Mouse (Mus musculus) erythroblast, embryonic 14.5 days (primary cell): ENCODE measurements around the gene Rgs19. TPM values are rescaled to one million over a fixed set of nuclear protein-coding genes. Genes with fewer than 3 reads are reported as not detected.

Experiments used
- H3K27me3 ChIP-seq: 2 replicates; pipeline ENCODE4 v1.6.1; 2012; ENCODE audit warnings: inconsistent platforms; ENCODE audit not compliant: control insufficient read depth
- H3K36me3 ChIP-seq: 2 replicates; pipeline ENCODE4 v1.6.1; 2012; ENCODE audit warnings: mild to moderate bottlenecking, inconsistent platforms; ENCODE audit not compliant: control insufficient read depth
- H3K4me1 ChIP-seq: 2 replicates; pipeline ENCODE4 v1.6.1; 2012; ENCODE audit warnings: inconsistent platforms; ENCODE audit not compliant: control insufficient read depth
- H3K4me3 ChIP-seq: replicated peaks from 2 replicates; pipeline ENCODE3; 2012; ENCODE audit warnings: moderate library complexity, mild to moderate bottlenecking, inconsistent platforms
- H3K9me3 ChIP-seq: 2 replicates; pipeline ENCODE4 v1.6.1; 2012; ENCODE audit warnings: low read length, inconsistent platforms, mixed read lengths; ENCODE audit not compliant: control insufficient read depth
- GATA1 ChIP-seq: IDR thresholded peaks from 2 replicates; pipeline ENCODE4 v1.6.1; 2012; ENCODE audit warnings: low read length, inconsistent platforms, mixed read lengths
- TAL1 ChIP-seq: IDR thresholded peaks from 3 replicates; pipeline ENCODE4 v1.6.1; 2012; ENCODE audit warnings: low read length, inconsistent platforms, mixed read lengths
- polyA plus RNA-seq: library from polyadenylated mRNA; stranded (reverse); fragments of >175 nt; gene quantifications from 2 replicates; pipeline ENCODE4 v1.2.3, GENCODE M21; 2012

Rgs19 gene
- polyA plus RNA-seq, 1 experiment: 0.16 TPM

DNA sequence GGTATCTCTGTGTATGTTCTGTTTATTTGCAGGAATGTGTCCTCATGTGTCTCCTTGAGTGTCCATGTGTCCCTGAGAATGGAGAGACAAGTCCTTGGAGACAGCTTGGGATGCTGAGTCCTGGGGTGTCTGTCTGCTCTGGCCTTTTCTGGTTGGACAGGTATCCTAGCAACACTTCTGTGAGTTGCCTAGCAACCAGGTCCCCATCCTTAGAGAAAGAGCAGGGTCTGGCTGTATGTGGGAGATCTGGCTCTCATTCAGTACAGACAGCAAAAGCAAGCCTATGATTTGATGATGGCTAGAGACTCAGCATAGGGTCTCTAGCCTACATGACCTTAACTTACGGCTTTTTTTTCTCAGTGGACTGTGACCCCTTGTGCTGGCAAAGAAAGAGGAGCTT, 20.0 kb upstream of the Rgs19 start:
- TF ChIP-seq GATA1 (no peak), TAL1 (no peak)
- Histone ChIP-seq H3K9me3 (no peaks in the 10 kb centered on the region), H3K27me3 (no peaks in the 10 kb centered on the region), H3K36me3 (no peaks in the 10 kb centered on the region), H3K4me3 (no peak overlapping the region), H3K4me1 (no peaks in the 10 kb centered on the region; the same call in 1 of the 2 replicates)

DNA sequence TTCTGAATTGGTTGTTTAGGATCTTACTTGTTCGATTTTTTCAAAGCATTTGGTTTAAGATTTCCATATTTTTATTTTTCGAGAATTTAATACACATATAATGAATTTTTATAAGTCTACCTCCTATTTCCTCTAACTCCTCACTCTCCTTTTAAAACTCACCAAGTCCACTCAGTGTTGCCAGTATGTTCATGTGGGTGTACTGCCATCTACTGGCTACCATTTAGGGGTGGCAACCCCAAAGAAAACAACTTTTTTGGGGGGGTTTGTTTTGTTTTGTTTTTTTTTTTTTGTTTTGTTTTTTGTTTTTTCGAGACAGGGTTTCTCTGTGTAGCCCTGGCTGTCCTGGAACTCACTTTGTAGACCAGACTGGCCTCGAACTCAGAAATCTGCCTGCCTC, 12.9 kb upstream of the Rgs19 start:
- H3K4me1 ChIP-seq: no peaks in the 10 kb centered on the region
- H3K36me3 ChIP-seq: no peaks in the 10 kb centered on the region
- no peaks in the 10 kb centered on the region for H3K27me3 ChIP-seq
- no peaks in the 10 kb centered on the region for H3K9me3 ChIP-seq
- no peak for TF ChIP-seq GATA1
- TF ChIP-seq TAL1: no peak
- H3K4me3 ChIP-seq: no peak overlapping the region

DNA sequence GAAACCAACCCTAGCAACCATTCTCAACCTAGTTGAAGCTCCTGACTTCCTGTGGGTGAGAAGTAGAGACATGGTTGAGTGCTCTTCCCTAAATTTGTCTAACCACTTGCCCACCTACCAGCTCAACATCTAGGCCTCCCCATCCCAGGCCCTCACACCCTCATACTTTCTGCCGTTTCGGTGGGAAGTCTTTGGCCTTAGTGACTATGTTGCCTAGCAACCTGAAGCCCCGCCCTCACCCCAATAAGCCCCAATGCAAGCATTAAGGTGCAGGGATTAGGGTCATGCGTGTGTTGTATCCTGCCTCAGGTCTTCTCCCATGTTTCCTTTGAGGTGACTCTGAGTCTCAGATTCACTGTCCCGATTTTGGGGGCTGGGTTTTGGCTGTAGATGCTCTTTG, 4.5 kb upstream of the Rgs19 start, which contains the start of gene Lkaaear1:
TSS of gene Lkaaear1 (minus strand) at position 202 of the 400 bp plus-strand sequence.
- H3K9me3 ChIP-seq: no peaks in the 10 kb centered on the region
- no peaks in the 10 kb centered on the region for H3K36me3 ChIP-seq
- H3K4me3 ChIP-seq: no peak within 1 kb of the TSS
- peaks cover 7% of the 10 kb centered on the region for H3K4me1 ChIP-seq
- H3K27me3 ChIP-seq: peaks cover 20% of the 10 kb centered on the region
- TF ChIP-seq TAL1 (no peak), GATA1 (no peak)

GRCm38 (mm10) chr2:181696801-181697420, 3.1 kb upstream of the Rgs19 start:
- H3K27me3 ChIP-seq: peaks cover 30% of the 10 kb centered on the region
- no peak overlapping the region for H3K4me3 ChIP-seq
- no peak for TF ChIP-seq TAL1
- no peak for TF ChIP-seq GATA1
- H3K9me3 ChIP-seq: no peaks in the 10 kb centered on the region
- no peaks in the 10 kb centered on the region for H3K36me3 ChIP-seq
- peaks cover 11% of the 10 kb centered on the region for H3K4me1 ChIP-seq

DNA sequence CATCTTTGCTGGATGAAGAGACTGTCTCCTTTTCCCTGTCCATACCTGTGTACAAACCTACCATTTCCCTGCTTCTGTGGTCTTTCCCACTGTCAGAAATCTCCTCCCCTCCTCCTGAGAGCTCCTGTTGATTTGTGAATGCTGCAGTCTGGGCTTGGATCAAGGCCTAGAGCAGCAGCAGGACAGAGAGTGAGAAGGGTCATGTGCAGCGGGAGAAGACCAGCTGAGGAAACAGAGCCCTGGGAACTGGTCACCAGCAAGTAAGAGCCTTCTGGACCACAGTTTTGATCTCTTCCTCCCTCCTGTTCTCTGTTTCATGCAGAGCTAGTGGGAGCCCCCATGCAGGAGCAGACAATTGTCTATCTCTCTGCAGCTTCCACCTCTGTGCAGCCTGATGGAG, 2.0 kb upstream of the Rgs19 start:
- H3K36me3 ChIP-seq: no peaks in the 10 kb centered on the region
- no peaks in the 10 kb centered on the region for H3K9me3 ChIP-seq
- H3K4me3 ChIP-seq: no peak overlapping the region
- peaks cover 11% of the 10 kb centered on the region for H3K4me1 ChIP-seq
- TF ChIP-seq TAL1 (no peak), GATA1 (no peak)
- peaks cover 30% of the 10 kb centered on the region for H3K27me3 ChIP-seq

GRCm38 (mm10) chr2:181694581-181694980, 804 bp upstream of the Rgs19 start:
- no peaks in the 10 kb centered on the region for H3K9me3 ChIP-seq
- H3K36me3 ChIP-seq: no peaks in the 10 kb centered on the region
- TF ChIP-seq TAL1 (no peak), GATA1 (no peak)
- peaks cover 11% of the 10 kb centered on the region for H3K4me1 ChIP-seq
- peaks cover 30% of the 10 kb centered on the region for H3K27me3 ChIP-seq
- H3K4me3 ChIP-seq: no peak overlapping the region

- Histone ChIP-seq H3K4me1 (peaks cover 11% of the 10 kb centered on the region), H3K9me3 (no peaks in the 10 kb centered on the region), H3K4me3 (no peak overlapping the region), H3K36me3 (peaks cover 4% of the 10 kb centered on the region; the same call in 1 of the 2 replicates), H3K27me3 (peaks cover 30% of the 10 kb centered on the region)
- no peak for TF ChIP-seq TAL1
- no peak for TF ChIP-seq GATA1
These were observed 1.5 kb downstream of the Rgs19 start for GRCm38 (mm10) chr2:181692304-181692703.

GRCm38 (mm10) chr2:181691571-181691970, 2.2 kb downstream of the Rgs19 start:
- Histone ChIP-seq H3K4me1 (peaks cover 11% of the 10 kb centered on the region), H3K4me3 (no peak overlapping the region), H3K9me3 (no peaks in the 10 kb centered on the region), H3K27me3 (peaks cover 30% of the 10 kb centered on the region), H3K36me3 (peaks cover 4% of the 10 kb centered on the region; the same call in 1 of the 2 replicates)
- no peak for TF ChIP-seq TAL1
- TF ChIP-seq GATA1: no peak

DNA sequence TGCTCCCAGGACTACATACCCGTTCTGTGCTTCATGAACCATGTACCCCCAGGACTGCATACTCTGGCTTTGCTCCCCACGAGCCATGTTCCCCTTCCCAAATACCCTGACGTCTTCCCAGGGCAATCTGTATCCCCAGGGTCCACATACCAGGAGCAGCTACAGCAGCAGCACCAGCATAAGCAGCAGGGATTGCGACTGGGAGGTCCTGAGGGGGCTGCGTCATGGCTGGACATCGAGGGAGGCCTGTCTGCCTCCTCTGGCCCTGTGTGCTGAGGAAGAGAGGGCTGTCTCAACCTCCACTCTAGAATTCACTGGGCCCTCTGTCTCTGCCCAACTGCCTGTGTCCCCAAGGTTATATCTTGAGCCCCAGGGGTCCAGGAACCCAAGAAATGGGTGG, 2.7 kb downstream of the Rgs19 start:
- Histone ChIP-seq H3K9me3 (no peaks in the 10 kb centered on the region), H3K4me1 (peaks cover 11% of the 10 kb centered on the region), H3K4me3 (no peak overlapping the region), H3K27me3 (peaks cover 30% of the 10 kb centered on the region), H3K36me3 (peaks cover 4% of the 10 kb centered on the region; the same call in 1 of the 2 replicates)
- TF ChIP-seq GATA1: no peak
- no peak for TF ChIP-seq TAL1
